Mouse (Mus musculus): ENCODE measurements around the gene Gria4. TPM values are rescaled to one million over a fixed set of nuclear protein-coding genes. Genes with fewer than 3 reads are reported as not detected.
A peak's percentile ranks its signal among the peaks of the same experiment; 100 is the strongest.
"Not testable (repeated sequence)": the region's sequence is repeated elsewhere in the genome, so short reads cannot be mapped to it uniquely, and the experiment has no call there.

Gria4 gene
- 154 and 178 TPM in 2 replicates for polyA plus RNA-seq (2012; rRNA removed)

DNA sequence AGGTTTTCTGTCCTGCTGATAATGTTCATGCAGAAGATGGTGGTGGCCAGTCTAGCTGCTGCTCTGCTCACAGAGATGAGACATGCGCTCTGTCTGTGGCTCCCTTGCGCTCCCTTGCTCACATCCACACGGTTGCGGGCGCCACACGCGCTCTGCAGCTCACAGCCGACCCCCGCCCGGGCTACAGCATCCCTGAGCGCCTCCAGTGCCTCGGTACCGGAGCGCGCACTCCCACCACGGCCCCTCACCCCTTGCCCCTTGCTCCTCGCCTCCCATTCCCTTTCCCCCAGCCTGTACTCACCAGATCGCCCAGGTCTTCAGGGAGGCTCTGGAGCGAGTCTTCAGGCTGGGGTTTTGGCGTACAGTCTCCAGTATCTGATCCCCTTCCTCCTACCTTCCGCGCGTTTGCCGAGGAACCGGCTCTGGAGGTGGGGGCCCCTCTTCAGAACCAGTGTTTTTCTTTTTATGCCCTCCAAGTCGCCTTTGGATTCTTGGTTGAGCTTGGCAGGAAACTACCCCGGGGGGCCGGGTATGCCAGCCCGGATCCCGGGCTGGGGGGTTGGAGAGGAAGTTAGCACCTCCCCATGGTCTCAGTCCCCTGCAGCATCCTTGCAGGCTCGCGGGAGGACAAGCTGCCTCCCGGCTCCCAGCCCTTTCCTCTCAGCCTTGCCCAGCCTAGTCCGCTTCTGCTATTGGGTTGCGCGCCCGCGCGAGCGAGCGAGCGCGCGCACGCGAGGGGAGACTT, at the start of gene Gria4:
Gene Gria4, minus strand, starts transcription at position 691 of the 745 bp plus-strand sequence.
- DNase-seq: peak; percentile 90 to 92
- no peaks in the 10 kb centered on the region for H3K27me3 ChIP-seq (ENCODE audit: control insufficient read depth, insufficient read depth, low read length)
- peak within 1 kb of the TSS; percentile 85 for H3K27ac ChIP-seq (ENCODE audit: insufficient read depth, low read length)
- TF ChIP-seq CTCF (IDR thresholded peaks at IDR 0.05; ENCODE audit: borderline replicate concordance, insufficient read depth, low read depth, low read length) (no peak), POLR2A (IDR thresholded peaks at IDR 0.05; ENCODE audit: borderline replicate concordance, insufficient read depth, low read length) (peak; percentile 82; the same call in 1 of the 2 replicates)
- peaks cover 3% of the 10 kb centered on the region; the same call in 1 of the 2 replicates for H3K4me1 ChIP-seq (ENCODE audit: control insufficient read depth, insufficient read depth, low read length)
- peak within 1 kb of the TSS; percentile 93 for H3K4me3 ChIP-seq (replicated peaks; ENCODE audit: insufficient read depth, low read depth, low read length)
- WGBS: under 1% methylated on average over 46 of the region's 46 CpGs

- not testable (repeated sequence) for H3K4me3 ChIP-seq (replicated peaks; ENCODE audit: insufficient read depth, low read depth, low read length); DNase-seq; H3K27me3 ChIP-seq (ENCODE audit: control insufficient read depth, insufficient read depth, low read length); H3K4me1 ChIP-seq (ENCODE audit: control insufficient read depth, insufficient read depth, low read length); H3K27ac ChIP-seq (ENCODE audit: insufficient read depth, low read length)
- 87% methylated on average over 2 of the region's 2 CpGs for WGBS
Observed at GRCm38 (mm10) chr9:4810941-4811340, 14.9 kb upstream of the Gria4 start.

- Histone ChIP-seq H3K27me3 (ENCODE audit: control insufficient read depth, insufficient read depth, low read length) (no peaks in the 10 kb centered on the region), H3K27ac (ENCODE audit: insufficient read depth, low read length) (no peak overlapping the region), H3K4me1 (ENCODE audit: control insufficient read depth, insufficient read depth, low read length) (no peaks in the 10 kb centered on the region), H3K4me3 (replicated peaks; ENCODE audit: insufficient read depth, low read depth, low read length) (no peak overlapping the region)
- WGBS: 48% methylated on average over 7 of the region's 7 CpGs
- no peak for TF ChIP-seq POLR2A (IDR thresholded peaks at IDR 0.05; ENCODE audit: borderline replicate concordance, insufficient read depth, low read length)
- no peak for TF ChIP-seq CTCF (IDR thresholded peaks at IDR 0.05; ENCODE audit: borderline replicate concordance, insufficient read depth, low read depth, low read length)
- DNase-seq: no peak
Observed at GRCm38 (mm10) chr9:4803151-4803755, 7.2 kb upstream of the Gria4 start.

GRCm38 (mm10) chr9:4797396-4797795, 1.4 kb upstream of the Gria4 start:
- WGBS: 76% methylated on average over 2 of the region's 2 CpGs
- H3K4me1 ChIP-seq (ENCODE audit: control insufficient read depth, insufficient read depth, low read length): peaks cover 3% of the 10 kb centered on the region; the same call in 1 of the 2 replicates
- H3K27ac ChIP-seq (ENCODE audit: insufficient read depth, low read length): no peak overlapping the region
- peak overlapping the region; percentile 22 for H3K4me3 ChIP-seq (replicated peaks; ENCODE audit: insufficient read depth, low read depth, low read length)
- TF ChIP-seq CTCF (IDR thresholded peaks at IDR 0.05; ENCODE audit: borderline replicate concordance, insufficient read depth, low read depth, low read length): no peak
- no peak for TF ChIP-seq POLR2A (IDR thresholded peaks at IDR 0.05; ENCODE audit: borderline replicate concordance, insufficient read depth, low read length)
- H3K27me3 ChIP-seq (ENCODE audit: control insufficient read depth, insufficient read depth, low read length): no peaks in the 10 kb centered on the region
- DNase-seq: no peak

- DNase-seq: no peak
- H3K27me3 ChIP-seq (ENCODE audit: control insufficient read depth, insufficient read depth, low read length): no peaks in the 10 kb centered on the region
- TF ChIP-seq POLR2A (IDR thresholded peaks at IDR 0.05; ENCODE audit: borderline replicate concordance, insufficient read depth, low read length) (no peak), CTCF (IDR thresholded peaks at IDR 0.05; ENCODE audit: borderline replicate concordance, insufficient read depth, low read depth, low read length) (no peak)
- H3K27ac ChIP-seq (ENCODE audit: insufficient read depth, low read length): peak overlapping the region; percentile 85
- H3K4me3 ChIP-seq (replicated peaks; ENCODE audit: insufficient read depth, low read depth, low read length): peak overlapping the region; percentile 93
- H3K4me1 ChIP-seq (ENCODE audit: control insufficient read depth, insufficient read depth, low read length): peaks cover 3% of the 10 kb centered on the region; the same call in 1 of the 2 replicates
- WGBS: 0% methylated on average over 4 of the region's 4 CpGs
Observed at GRCm38 (mm10) chr9:4796289-4796645, 233 bp upstream of the Gria4 start.

GRCm38 (mm10) chr9:4795075-4795474, 959 bp downstream of the Gria4 start:
- TF ChIP-seq POLR2A (IDR thresholded peaks at IDR 0.05; ENCODE audit: borderline replicate concordance, insufficient read depth, low read length) (no peak), CTCF (IDR thresholded peaks at IDR 0.05; ENCODE audit: borderline replicate concordance, insufficient read depth, low read depth, low read length) (no peak)
- peaks cover 3% of the 10 kb centered on the region; the same call in 1 of the 2 replicates for H3K4me1 ChIP-seq (ENCODE audit: control insufficient read depth, insufficient read depth, low read length)
- peak; percentile 58 to 65 for DNase-seq
- peak overlapping the region; percentile 75 for H3K27ac ChIP-seq (ENCODE audit: insufficient read depth, low read length)
- no peaks in the 10 kb centered on the region for H3K27me3 ChIP-seq (ENCODE audit: control insufficient read depth, insufficient read depth, low read length)
- WGBS: under 1% methylated on average over 6 of the region's 6 CpGs
- peak overlapping the region; percentile 93 for H3K4me3 ChIP-seq (replicated peaks; ENCODE audit: insufficient read depth, low read depth, low read length)

- TF ChIP-seq CTCF (IDR thresholded peaks at IDR 0.05; ENCODE audit: borderline replicate concordance, insufficient read depth, low read depth, low read length) (no peak), POLR2A (IDR thresholded peaks at IDR 0.05; ENCODE audit: borderline replicate concordance, insufficient read depth, low read length) (no peak)
- Histone ChIP-seq H3K4me1 (ENCODE audit: control insufficient read depth, insufficient read depth, low read length) (peaks cover 3% of the 10 kb centered on the region; the same call in 1 of the 2 replicates), H3K4me3 (replicated peaks; ENCODE audit: insufficient read depth, low read depth, low read length) (peak overlapping the region; percentile 93), H3K27ac (ENCODE audit: insufficient read depth, low read length) (peak overlapping the region; percentile 72), H3K27me3 (ENCODE audit: control insufficient read depth, insufficient read depth, low read length) (no peaks in the 10 kb centered on the region)
- peak; percentile 57 to 63 for DNase-seq
- under 1% methylated on average over 10 of the region's 10 CpGs for WGBS
Observed at GRCm38 (mm10) chr9:4794411-4794810, 1.6 kb downstream of the Gria4 start.

- H3K4me1 ChIP-seq (ENCODE audit: control insufficient read depth, insufficient read depth, low read length): not testable (repeated sequence)
- DNase-seq: peak; percentile 81 to 92
Observed at GRCm38 (mm10) chr9:4749407-4749806, 46.6 kb downstream of the Gria4 start.

More at GRCm38 (mm10) chr9:4749407-4749806, 46.6 kb downstream of the Gria4 start:
- not testable (repeated sequence) for H3K27me3 ChIP-seq (ENCODE audit: control insufficient read depth, insufficient read depth, low read length); H3K27ac ChIP-seq (ENCODE audit: insufficient read depth, low read length); H3K4me3 ChIP-seq (replicated peaks; ENCODE audit: insufficient read depth, low read depth, low read length)

Measured in cerebellum, adult 2 months (tissue).